In the genomic region with DNA sequence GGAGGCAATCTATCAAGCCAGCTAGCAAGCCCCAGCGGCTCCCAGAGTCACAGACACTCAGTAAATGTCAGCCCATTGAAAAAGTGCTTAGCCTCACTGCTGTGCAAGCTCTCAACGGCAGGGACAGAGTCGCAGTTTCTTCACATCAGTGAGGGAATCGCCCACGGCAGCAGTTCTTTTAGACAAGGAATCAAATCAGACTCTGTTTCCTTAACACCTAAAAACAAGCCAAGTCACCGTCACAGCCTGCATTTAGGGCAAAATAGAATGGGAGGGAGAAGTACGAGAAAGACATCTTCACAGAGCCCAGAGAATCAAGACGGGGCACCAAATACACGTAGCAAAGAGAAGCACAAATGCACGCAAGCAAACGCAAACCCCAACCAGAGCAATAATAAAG, we compare ENCODE assay signal across 19 mouse cellular contexts.
DNase-seq lines count a peak whose midpoint lies in the region; ATAC-seq lines count a peak whose summit lies in the region.
"Had no signal": no experiment of that assay in that cellular context is flagged by ENCODE, and none has a peak within 500 bp of the region (broad histone marks: within the 10 kb centered on the region; RNA-seq: fewer than 3 reads in every experiment).

No protein-coding gene starts in this region.

- intact Hi-C loops in left cerebral cortex, postnatal 36 days (cut with DNase I), result loop anchor here (5.0 to 10.0 kb wide), 2 partner anchors 87 to 131 kb away; no protein-coding TSS in a partner anchor

- peak overlapping the region; percentile 42; the same call in 1 of the 2 replicates for H3K27ac ChIP-seq in neural tube, embryonic 13.5 days (replicated peaks)
- no peak overlapping the region for H3K27ac ChIP-seq in kidney, embryonic 14.5 days (ENCODE audit: low read depth, low read length)
- H3K27ac ChIP-seq: embryonic facial prominence, embryonic 13.5 days; hindbrain, embryonic 13.5 days; liver, embryonic 14.5 days; lung, embryonic 15.5 days; midbrain, embryonic 13.5 days had no signal

- no peak for ATAC-seq in neural tube, embryonic 13.5 days (ENCODE audit: low read depth)
- no peak for ATAC-seq in kidney, embryonic 14.5 days (ENCODE audit: low FRiP score, low TSS enrichment)
- ATAC-seq: forebrain, embryonic 14.5 days; midbrain, embryonic 13.5 days had no signal

- H3K27me3 ChIP-seq in neural tube, embryonic 13.5 days, result no peaks in the 10 kb centered on the region
- no peaks in the 10 kb centered on the region for H3K27me3 ChIP-seq in kidney, embryonic 14.5 days (ENCODE audit: control insufficient read depth, insufficient read depth, low read length)
- H3K27me3 ChIP-seq: embryonic facial prominence, embryonic 13.5 days; hindbrain, embryonic 13.5 days; lung, embryonic 15.5 days; midbrain, embryonic 13.5 days had no signal

- WGBS in neural tube, embryonic 13.5 days, result 61% methylated on average over 11 of the region's 11 CpGs
- 77% methylated on average over 11 of the region's 11 CpGs for WGBS in kidney, embryonic 14.5 days

- H3K4me2 ChIP-seq in neural tube, embryonic 13.5 days, result no peak overlapping the region
- no peak overlapping the region for H3K4me2 ChIP-seq in kidney, embryonic 14.5 days (replicated peaks; ENCODE audit: low read depth, low read length)
- H3K4me2 ChIP-seq: embryonic facial prominence, embryonic 13.5 days; heart, embryonic 11.5 days; hindbrain, embryonic 13.5 days; lung, embryonic 15.5 days; midbrain, embryonic 13.5 days had no signal

- no peak overlapping the region for H3K9ac ChIP-seq in neural tube, embryonic 13.5 days
- H3K9ac ChIP-seq in kidney, embryonic 14.5 days (ENCODE audit: low read depth, low read length), result no peak overlapping the region
- H3K9ac ChIP-seq: embryonic facial prominence, embryonic 13.5 days; hindbrain, embryonic 13.5 days; liver, embryonic 14.5 days; lung, embryonic 15.5 days; midbrain, embryonic 13.5 days had no signal

- no peak for DNase-seq in neural tube, embryonic 10.5 days (ENCODE audit: extremely low spot score, low spot score)
- DNase-seq in frontal cortex, postnatal 36 days (ENCODE audit: low spot score in 2 of 2), result peak; percentile 51 to 78
- peak; percentile 53 to 62 for DNase-seq in left cerebral cortex, postnatal 36 days (ENCODE audit: low spot score in 2 of 2)
- peak; percentile 60 to 63 for DNase-seq in right cerebral cortex, postnatal 36 days (ENCODE audit: low spot score in 2 of 2)
- no peak for DNase-seq in adrenal gland, adult 18-20 months (ENCODE audit: low spot score in 2 of 2)
- DNase-seq in thymus, postnatal 0 days (ENCODE audit: low spot score), result no peak
- DNase-seq: cerebellum, adult 9-11 months; heart, postnatal 10 days; thymus, postnatal 25 days had no signal

- peaks cover 20% of the 10 kb centered on the region for H3K4me1 ChIP-seq in neural tube, embryonic 13.5 days (replicated peaks)
- no peaks in the 10 kb centered on the region for H3K4me1 ChIP-seq in kidney, embryonic 14.5 days (ENCODE audit: control insufficient read depth, insufficient read depth, low read length)
- H3K4me1 ChIP-seq: lung, embryonic 15.5 days had no signal

- no peak overlapping the region for H3K4me3 ChIP-seq in neural tube, embryonic 13.5 days
- H3K4me3 ChIP-seq in kidney, embryonic 14.5 days (ENCODE audit: low read length), result no peak overlapping the region
- H3K4me3 ChIP-seq: embryonic facial prominence, embryonic 13.5 days; hindbrain, embryonic 13.5 days; lung, embryonic 15.5 days; midbrain, embryonic 13.5 days; myocyte had no signal

- H3K9me3 ChIP-seq in neural tube, embryonic 13.5 days, result no peaks in the 10 kb centered on the region
- no peaks in the 10 kb centered on the region for H3K9me3 ChIP-seq in kidney, embryonic 14.5 days (ENCODE audit: control insufficient read depth, low read length)
- H3K9me3 ChIP-seq: embryonic facial prominence, embryonic 13.5 days; hindbrain, embryonic 13.5 days; lung, embryonic 15.5 days; midbrain, embryonic 13.5 days had no signal

- H3K36me3 ChIP-seq in neural tube, embryonic 13.5 days, result no peaks in the 10 kb centered on the region
- H3K36me3 ChIP-seq in kidney, embryonic 14.5 days (ENCODE audit: control insufficient read depth, insufficient read depth, low read length), result no peaks in the 10 kb centered on the region
- H3K36me3 ChIP-seq: embryonic facial prominence, embryonic 13.5 days; hindbrain, embryonic 13.5 days; lung, embryonic 15.5 days; midbrain, embryonic 13.5 days had no signal

Comparison
In these comparisons a context has a peak if more than half of its experiments do, and no peak if none do; other contexts are left out.
1. DNase-seq: peak in frontal cortex, postnatal 36 days (2 of 2), left cerebral cortex, postnatal 36 days (2 of 2) and right cerebral cortex, postnatal 36 days (2 of 2); none in neural tube, embryonic 10.5 days (single experiment), adrenal gland, adult 18-20 months (0 of 2) and thymus, postnatal 0 days (single experiment).